9 mouse cellular contexts compared by ENCODE assay signal in genomic region chr3:84037536-84037935, GRCm38 (mm10). TPM values are rescaled to one million over a fixed set of nuclear protein-coding genes. Genes with fewer than 3 reads are reported as not detected.
DNase-seq lines count a peak whose midpoint lies in the region; ATAC-seq lines count a peak whose summit lies in the region.
"Had no signal": no experiment of that assay in that cellular context is flagged by ENCODE, and none has a peak within 500 bp of the region (broad histone marks: within the 10 kb centered on the region; RNA-seq: fewer than 3 reads in every experiment).

No protein-coding gene starts in this region.

- H3K9me3 ChIP-seq in lung, embryonic 15.5 days: no peaks in the 10 kb centered on the region
- no peaks in the 10 kb centered on the region for H3K9me3 ChIP-seq in forebrain, embryonic 13.5 days (replicated peaks)
- no peaks in the 10 kb centered on the region for H3K9me3 ChIP-seq in liver, embryonic 11.5 days (ENCODE audit: control insufficient read depth, low read length)
- no peaks in the 10 kb centered on the region for H3K9me3 ChIP-seq in stomach, embryonic 14.5 days (ENCODE audit: control insufficient read depth, low read depth, low read length)

- H3K4me1 ChIP-seq in lung, embryonic 15.5 days: peaks cover 42% of the 10 kb centered on the region
- peaks cover 57% of the 10 kb centered on the region for H3K4me1 ChIP-seq in forebrain, embryonic 13.5 days
- H3K4me1 ChIP-seq in liver, embryonic 11.5 days (replicated peaks; ENCODE audit: control insufficient read depth, insufficient read depth, low read length): peaks cover 59% of the 10 kb centered on the region
- peaks cover 18% of the 10 kb centered on the region for H3K4me1 ChIP-seq in stomach, embryonic 14.5 days (ENCODE audit: control insufficient read depth, insufficient read depth, low read length)

- peak overlapping the region; percentile 98; the same call in 1 of the 2 replicates for H3K4me2 ChIP-seq in lung, embryonic 15.5 days
- H3K4me2 ChIP-seq in forebrain, embryonic 13.5 days: peak overlapping the region; percentile 83
- peak overlapping the region; percentile 98 for H3K4me2 ChIP-seq in liver, embryonic 11.5 days
- H3K4me2 ChIP-seq in stomach, embryonic 14.5 days (replicated peaks; ENCODE audit: low read depth, low read length): peak overlapping the region; percentile 90

- ATAC-seq in lung, embryonic 15.5 days (ENCODE audit: borderline replicate concordance, extremely low read depth, low FRiP score, low TSS enrichment): no peak
- ATAC-seq in forebrain, embryonic 13.5 days: no peak
- no peak for ATAC-seq in liver, embryonic 11.5 days (replicated peaks; ENCODE audit: low FRiP score)
- ATAC-seq in stomach, embryonic 14.5 days (ENCODE audit: insufficient number of reproducible peaks, insufficient read depth, low FRiP score, low read depth): no peak

- no peak overlapping the region for H3K4me3 ChIP-seq in lung, embryonic 15.5 days
- peak overlapping the region; percentile 98 for H3K4me3 ChIP-seq in forebrain, embryonic 13.5 days
- peak overlapping the region; percentile 85; the same call in 1 of the 2 replicates for H3K4me3 ChIP-seq in liver, embryonic 11.5 days (ENCODE audit: low read depth, low read length)
- H3K4me3 ChIP-seq in stomach, embryonic 14.5 days (ENCODE audit: low read depth, low read length): no peak overlapping the region
- H3K4me3 ChIP-seq: heart, adult 2 months had no signal

- no peaks in the 10 kb centered on the region for H3K27me3 ChIP-seq in lung, embryonic 15.5 days
- 0 out of 2 replicates have a peak, but pooled peaks cover 2% of the 10 kb centered on the region for H3K27me3 ChIP-seq in forebrain, embryonic 13.5 days
- no peaks in the 10 kb centered on the region for H3K27me3 ChIP-seq in liver, embryonic 11.5 days (replicated peaks; ENCODE audit: control insufficient read depth, insufficient read depth, low read length)
- H3K27me3 ChIP-seq in stomach, embryonic 14.5 days (ENCODE audit: control insufficient read depth, insufficient read depth, low read length): no peaks in the 10 kb centered on the region

- no peak for DNase-seq in lung, postnatal 36 days
- DNase-seq in liver, embryonic 11.5 days (ENCODE audit: low spot score): no peak
- DNase-seq in retina, embryonic 14.5 days (ENCODE audit: low spot score): no peak
- no peak for DNase-seq in yolk sac, embryonic 10.5 days (ENCODE audit: low spot score)
- no peak for DNase-seq in gastrocnemius, postnatal 36 days
- DNase-seq: heart, adult 2 months had no signal

- no peak overlapping the region for H3K9ac ChIP-seq in lung, embryonic 15.5 days
- H3K9ac ChIP-seq in forebrain, embryonic 13.5 days: peak overlapping the region; percentile 100
- H3K9ac ChIP-seq in liver, embryonic 11.5 days (ENCODE audit: low read depth, low read length): no peak overlapping the region; the same call in 1 of the 2 replicates
- H3K9ac ChIP-seq in stomach, embryonic 14.5 days (replicated peaks; ENCODE audit: low read depth, low read length): 0 out of 2 replicates have a peak overlapping the region, but pooled peaks have one; percentile 10

- H3K36me3 ChIP-seq in lung, embryonic 15.5 days: no peaks in the 10 kb centered on the region
- peaks cover 25% of the 10 kb centered on the region for H3K36me3 ChIP-seq in forebrain, embryonic 13.5 days (ENCODE audit: poor library complexity, severe bottlenecking)
- no peaks in the 10 kb centered on the region for H3K36me3 ChIP-seq in liver, embryonic 11.5 days (ENCODE audit: control insufficient read depth, insufficient read depth, low read length)
- H3K36me3 ChIP-seq in stomach, embryonic 14.5 days (ENCODE audit: control insufficient read depth, insufficient read depth, low read length): peaks cover 3% of the 10 kb centered on the region; the same call in 1 of the 2 replicates

- intact Hi-C loops in gastrocnemius, postnatal 36 days (cut with DNase I): loop anchor here (5.0 kb wide), 2 partner anchors 85 to 90 kb away; no protein-coding TSS in a partner anchor

- whole genome bisulfite sequencing in lung, embryonic 15.5 days: 77% methylated on average over 3 of the region's 3 CpGs
- 81% methylated on average over 3 of the region's 3 CpGs for WGBS in forebrain, embryonic 13.5 days
- 84% methylated on average over 3 of the region's 3 CpGs for WGBS in liver, embryonic 11.5 days
- WGBS in stomach, embryonic 14.5 days: 83% methylated on average over 3 of the region's 3 CpGs

- H3K27ac ChIP-seq in lung, embryonic 15.5 days: no peak overlapping the region
- H3K27ac ChIP-seq in forebrain, embryonic 13.5 days: no peak overlapping the region
- peak overlapping the region; percentile 4 for H3K27ac ChIP-seq in liver, embryonic 11.5 days (ENCODE audit: low read depth, low read length)
- H3K27ac ChIP-seq in stomach, embryonic 14.5 days (ENCODE audit: low read length): no peak overlapping the region
- H3K27ac ChIP-seq: heart, adult 2 months had no signal

RNA-seq across cellular contexts. Expression of gene Tmem131l, which starts 2.4 kb away (rescaled TPM):
- 41.6 and 55.9 TPM in 2 replicates for polyA plus RNA-seq in lung, embryonic 15.5 days (2015; fragmentation: Nextera tagmentation; extraction: Ambion mirVana)
- 125 and 139 TPM in 2 replicates for polyA plus RNA-seq in forebrain, embryonic 13.5 days (2015; fragmentation: Nextera tagmentation; extraction: Ambion mirVana)
- 35.7 and 37.9 TPM in 2 replicates for polyA plus RNA-seq in liver, embryonic 11.5 days (2014; fragmentation: Nextera tagmentation; extraction: Ambion mirVana)
- polyA plus RNA-seq in stomach, embryonic 14.5 days (2014; fragmentation: Nextera tagmentation; extraction: Ambion mirVana): 65.2 and 74.6 TPM in 2 replicates
- 10 to 100 TPM; 13.0 to 18.4 TPM for total RNA-seq in gastrocnemius, postnatal 36 days (2021)

Comparison
In these comparisons a context has a peak if more than half of its experiments do, and no peak if none do; other contexts are left out.
1. H3K4me3 ChIP-seq: peak in forebrain, embryonic 13.5 days (single experiment) and liver, embryonic 11.5 days (single experiment); none in lung, embryonic 15.5 days (single experiment) and stomach, embryonic 14.5 days (single experiment).
2. H3K9ac ChIP-seq: peak in forebrain, embryonic 13.5 days (single experiment) and stomach, embryonic 14.5 days (single experiment); none in lung, embryonic 15.5 days (single experiment) and liver, embryonic 11.5 days (single experiment).
3. Peak in every context shown above with its lines, with median percentiles within 50 percentile points of each other: H3K4me2 ChIP-seq.